Mouse (Mus musculus) lung, postnatal 0 days (tissue): ENCODE results near the gene Tubb2a. TPM values are rescaled to one million over a fixed set of nuclear protein-coding genes. Genes with fewer than 3 reads are reported as not detected.

Experiments used
- ATAC-seq: fragments of 200-750 bp; cut with Nextera tagmentation; 2 replicates; pipeline ENCODE4 v1.8.0; 2017; ENCODE audit warnings: moderate library complexity
- DNase-seq: peaks from one replicate; pipeline ENCODE4 v3.0.0-alpha.2; 2016; ENCODE audit warnings: low spot score
- H3K27ac ChIP-seq: fragments of 300-500 bp; sonication (generic); 2 replicates; pipeline ENCODE4 v1.5.1; 2014; ENCODE audit warnings: antibody characterized with exemption, mild to moderate bottlenecking, low read length, mixed read lengths
- H3K27me3 ChIP-seq: fragments of 300-500 bp; sonication (generic); replicated peaks from 2 replicates; pipeline ENCODE4 v1.6.1; 2014; ENCODE audit warnings: low read length, mixed read lengths; ENCODE audit not compliant: insufficient read depth
- H3K36me3 ChIP-seq: fragments of 300-500 bp; sonication (generic); 2 replicates; pipeline ENCODE4 v1.6.1; 2014; ENCODE audit warnings: low read length, mixed read lengths; ENCODE audit not compliant: insufficient read depth
- H3K4me1 ChIP-seq: fragments of 300-500 bp; sonication (generic); 2 replicates; pipeline ENCODE4 v1.6.1; 2014; ENCODE audit warnings: antibody characterized with exemption, low read depth, low read length, mixed read lengths; ENCODE audit not compliant: insufficient read depth
- H3K4me2 ChIP-seq: fragments of 300-500 bp; sonication (generic); replicated peaks from 2 replicates; pipeline ENCODE4 v1.6.1; 2014; ENCODE audit warnings: low read depth, mild to moderate bottlenecking, low read length, moderate library complexity, mixed read lengths
- H3K4me3 ChIP-seq: fragments of 300-500 bp; sonication (generic); 2 replicates; pipeline ENCODE4 v1.5.1; 2014; ENCODE audit warnings: low read depth, low read length
- H3K9ac ChIP-seq: fragments of 300-500 bp; sonication (generic); replicated peaks from 2 replicates; pipeline ENCODE4 v1.6.1; 2014; ENCODE audit warnings: low read depth, mild to moderate bottlenecking
- H3K9me3 ChIP-seq: fragments of 300-500 bp; sonication (generic); 2 replicates; pipeline ENCODE4 v1.6.1; 2016; ENCODE audit warnings: low read length, mixed read lengths
- CTCF ChIP-seq: IDR thresholded peaks from 2 replicates; pipeline ENCODE4 v1.5.1; 2016; ENCODE audit warnings: antibody characterized with exemption, mild to moderate bottlenecking
- EP300 ChIP-seq: IDR thresholded peaks from 2 replicates; pipeline ENCODE4 v1.6.1; 2016; ENCODE audit warnings: antibody characterized with exemption, mild to moderate bottlenecking, control low read depth
- WGBS: fragments of 180-500 bp; shearing (Covaris S2); extraction: QIAGEN DNeasy Blood & Tissue Kit; methylation state at CpG from one replicate; pipeline ENCODE4 v1.1.7; 2014; 5-methylcytosine and 5-hydroxymethylcytosine counted together
- polyA plus RNA-seq: library from polyadenylated mRNA; unstranded; fragments of >200 nt; fragmentation: Nextera tagmentation; extraction: Ambion mirVana; gene quantifications from 2 replicates; pipeline ENCODE4 v1.2.1, GENCODE M21; 2015

The Tubb2a gene
- polyA plus RNA-seq, 1 experiment from 2014 or later = 167 TPM

- ATAC-seq (no peak), DNase-seq (no peak)
- 67% methylated on average over 7 of the region's 7 CpGs for WGBS
- Histone ChIP-seq H3K9ac (no peak overlapping the region), H3K4me2 (no peak overlapping the region), H3K9me3 (no peaks in the 10 kb centered on the region), H3K36me3 (no peaks in the 10 kb centered on the region; the same call in 1 of the 2 replicates), H3K27ac (no peak overlapping the region), H3K27me3 (no peaks in the 10 kb centered on the region), H3K4me3 (no peak overlapping the region), H3K4me1 (peaks cover under 1% of the 10 kb centered on the region; the same call in 1 of the 2 replicates)
- no peak for TF ChIP-seq CTCF
- TF ChIP-seq EP300 = no peak
Measured at GRCm38 (mm10) chr13:34043716-34044393, 34.0 kb downstream of the Tubb2a start.

GRCm38 (mm10) chr13:34040091-34040490, 37.7 kb downstream of the Tubb2a start:
- H3K9me3 ChIP-seq = no peaks in the 10 kb centered on the region
- H3K4me3 ChIP-seq = no peak overlapping the region
- H3K4me2 ChIP-seq = no peak overlapping the region
- TF ChIP-seq CTCF = no peak
- no peak for TF ChIP-seq EP300
- H3K36me3 ChIP-seq = no peaks in the 10 kb centered on the region
- H3K27ac ChIP-seq = no peak overlapping the region
- WGBS = 88% methylated on average over 3 of the region's 3 CpGs
- no peak overlapping the region for H3K9ac ChIP-seq
- ATAC-seq (no peak), DNase-seq (no peak)
- H3K4me1 ChIP-seq = peaks cover 5% of the 10 kb centered on the region; the same call in 1 of the 2 replicates
- no peaks in the 10 kb centered on the region for H3K27me3 ChIP-seq

GRCm38 (mm10) chr13:34038901-34039341, 38.9 kb downstream of the Tubb2a start:
- DNase-seq = no peak
- 44% methylated on average over 8 of the region's 8 CpGs for WGBS
- Histone ChIP-seq H3K4me2 (peak overlapping the region; percentile 90; the same call in 1 of the 2 replicates), H3K4me3 (no peak overlapping the region), H3K36me3 (peaks cover 2% of the 10 kb centered on the region; the same call in 1 of the 2 replicates), H3K9ac (no peak overlapping the region), H3K27me3 (no peaks in the 10 kb centered on the region), H3K9me3 (no peaks in the 10 kb centered on the region), H3K4me1 (peaks cover 5% of the 10 kb centered on the region; the same call in 1 of the 2 replicates), H3K27ac (no peak overlapping the region)
- no peak for ATAC-seq
- TF ChIP-seq EP300 (no peak), CTCF (no peak)

GRCm38 (mm10) chr13:34038056-34038432, 39.8 kb downstream of the Tubb2a start:
- TF ChIP-seq EP300 (no peak), CTCF (no peak)
- Histone ChIP-seq H3K9me3 (no peaks in the 10 kb centered on the region), H3K27ac (peak overlapping the region; percentile 85), H3K27me3 (no peaks in the 10 kb centered on the region), H3K9ac (peak overlapping the region; percentile 89), H3K4me1 (peaks cover 5% of the 10 kb centered on the region; the same call in 1 of the 2 replicates), H3K4me2 (peak overlapping the region; percentile 90), H3K4me3 (peak overlapping the region; percentile 74), H3K36me3 (peaks cover 7% of the 10 kb centered on the region; the same call in 1 of the 2 replicates)
- DNase-seq (no peak), ATAC-seq (no peak; the same call in 1 of the 2 replicates)
- 27% methylated on average over 5 of the region's 5 CpGs for WGBS

- Histone ChIP-seq H3K4me1 (peaks cover 5% of the 10 kb centered on the region; the same call in 1 of the 2 replicates), H3K4me3 (peak within 1 kb of the TSS; percentile 74), H3K9ac (peak within 1 kb of the TSS; percentile 89), H3K4me2 (peak within 1 kb of the TSS; percentile 90), H3K36me3 (peaks cover 7% of the 10 kb centered on the region; the same call in 1 of the 2 replicates), H3K27me3 (no peaks in the 10 kb centered on the region), H3K9me3 (no peaks in the 10 kb centered on the region), H3K27ac (peak within 1 kb of the TSS; percentile 85)
- WGBS = 2% methylated on average over 37 of the region's 37 CpGs
- DNase-seq = peak; percentile 97
- TF ChIP-seq EP300 (no peak), CTCF (no peak)
- peak; percentile 97 for ATAC-seq
Measured at GRCm38 (mm10) chr13:34037172-34038055, 40.4 kb downstream of the Tubb2a start, which contains the start of gene Bphl. Gene Bphl, plus strand, starts transcription at chr13:34037597.

- peaks cover 5% of the 10 kb centered on the region; the same call in 1 of the 2 replicates for H3K4me1 ChIP-seq
- TF ChIP-seq CTCF = no peak
- TF ChIP-seq EP300 = no peak
- ATAC-seq (peak; percentile 42), DNase-seq (peak; percentile 56)
- no peaks in the 10 kb centered on the region for H3K9me3 ChIP-seq
- 45% methylated on average over 5 of the region's 5 CpGs for WGBS
- no peak overlapping the region for H3K4me2 ChIP-seq
- H3K27me3 ChIP-seq = no peaks in the 10 kb centered on the region
- peak overlapping the region; percentile 85 for H3K27ac ChIP-seq
- no peak overlapping the region for H3K9ac ChIP-seq
- peaks cover 7% of the 10 kb centered on the region; the same call in 1 of the 2 replicates for H3K36me3 ChIP-seq
- H3K4me3 ChIP-seq = no peak overlapping the region
Measured at GRCm38 (mm10) chr13:34036726-34037125, 41.1 kb downstream of the Tubb2a start.
